Mouse (Mus musculus) liver, embryonic 11.5 days (tissue): Measurements from ENCODE around the gene 2810408A11Rik. TPM values are rescaled to one million over a fixed set of nuclear protein-coding genes. Genes with fewer than 3 reads are reported as not detected.
A peak's percentile ranks its signal among the peaks of the same experiment; 100 is the strongest.

Experiments
- ATAC-seq: fragments of 200-750 bp; cut with Nextera tagmentation; replicated peaks from 2 replicates; pipeline ENCODE4 v1.8.0; 2017; ENCODE audit warnings: moderate number of reproducible peaks, mild to moderate bottlenecking, moderate TSS enrichment, moderate library complexity; ENCODE audit not compliant: low FRiP score
- DNase-seq: peaks from one replicate; pipeline ENCODE4 v3.0.0-alpha.2; 2017; ENCODE audit warnings: low spot score
- H3K27ac ChIP-seq: fragments of 300-500 bp; sonication (generic); 2 replicates; pipeline ENCODE4 v1.5.1; 2014; ENCODE audit warnings: mild to moderate bottlenecking, low read depth, low read length, control low read depth
- H3K27me3 ChIP-seq: fragments of 300-500 bp; sonication (generic); replicated peaks from 2 replicates; pipeline ENCODE4 v1.6.1; 2014; ENCODE audit warnings: low read length, mixed read lengths; ENCODE audit not compliant: control insufficient read depth, insufficient read depth
- H3K36me3 ChIP-seq: fragments of 300-500 bp; sonication (generic); 2 replicates; pipeline ENCODE4 v1.6.1; 2014; ENCODE audit warnings: mild to moderate bottlenecking, low read length, moderate library complexity, mixed read lengths; ENCODE audit not compliant: control insufficient read depth, insufficient read depth
- H3K4me1 ChIP-seq: fragments of 300-500 bp; sonication (generic); replicated peaks from 2 replicates; pipeline ENCODE4 v1.6.1; 2014; ENCODE audit warnings: low read length, mixed read lengths; ENCODE audit not compliant: control insufficient read depth, insufficient read depth
- H3K4me2 ChIP-seq: fragments of 300-500 bp; sonication (generic); 2 replicates; pipeline ENCODE4 v1.6.1; 2014; ENCODE audit warnings: mild to moderate bottlenecking, control low read depth, moderate library complexity
- H3K4me3 ChIP-seq: fragments of 300-500 bp; sonication (generic); 2 replicates; pipeline ENCODE4 v1.5.1; 2014; ENCODE audit warnings: low read depth, low read length, control low read depth
- H3K9ac ChIP-seq: fragments of 300-500 bp; sonication (generic); 2 replicates; pipeline ENCODE4 v1.6.1; 2014; ENCODE audit warnings: low read depth, low read length, control low read depth
- H3K9me3 ChIP-seq: fragments of 300-500 bp; sonication (generic); 2 replicates; pipeline ENCODE4 v1.6.1; 2016; ENCODE audit warnings: low read length, inconsistent platforms, mixed read lengths; ENCODE audit not compliant: control insufficient read depth
- WGBS: fragments of 180-500 bp; shearing (Covaris S2); extraction: QIAGEN DNeasy Blood & Tissue Kit; methylation state at CpG from one replicate; pipeline ENCODE4 v1.1.7; 2014; 5-methylcytosine and 5-hydroxymethylcytosine counted together
- polyA plus RNA-seq: library from polyadenylated mRNA; unstranded; fragments of >200 nt; fragmentation: Nextera tagmentation; extraction: Ambion mirVana; gene quantifications from 2 replicates; pipeline ENCODE4 v1.2.1, GENCODE M21; 2014

The 2810408A11Rik gene
- polyA plus RNA-seq, 1 experiment from 2014 or later, result 3.2 TPM

- Histone ChIP-seq H3K36me3 (peaks cover 13% of the 10 kb centered on the region), H3K4me2 (peak overlapping the region; percentile 68), H3K9ac (peak overlapping the region; percentile 85; the same call in 1 of the 2 replicates), H3K4me1 (peaks cover 25% of the 10 kb centered on the region), H3K27me3 (no peaks in the 10 kb centered on the region), H3K27ac (peak overlapping the region; percentile 99), H3K4me3 (peak overlapping the region; percentile 92), H3K9me3 (no peaks in the 10 kb centered on the region)
- no peak for ATAC-seq
- 67% methylated on average over 3 of the region's 3 CpGs for WGBS
- DNase-seq, result no peak
These were observed 22.0 kb upstream of the 2810408A11Rik start for GRCm38 (mm10) chr11:69922796-69923195.

- peak overlapping the region; percentile 85 for H3K9ac ChIP-seq
These were observed 21.4 kb upstream of the 2810408A11Rik start for GRCm38 (mm10) chr11:69922012-69922756.

GRCm38 (mm10) chr11:69921114-69922011, 20.6 kb upstream of the 2810408A11Rik start, which contains the start of gene Eif5a:
Gene Eif5a (minus strand): TSS chr11:69921958.
- H3K9ac ChIP-seq, result peak within 1 kb of the TSS; percentile 100
- peak; percentile 100 for DNase-seq
- peak within 1 kb of the TSS; percentile 99 for H3K27ac ChIP-seq
- WGBS, result under 1% methylated on average over 78 of the region's 78 CpGs
- no peaks in the 10 kb centered on the region for H3K9me3 ChIP-seq
- H3K36me3 ChIP-seq, result peaks cover 27% of the 10 kb centered on the region
- ATAC-seq, result peak; percentile 90
- peaks cover 35% of the 10 kb centered on the region for H3K4me1 ChIP-seq
- H3K4me2 ChIP-seq, result peak within 1 kb of the TSS; percentile 96
- H3K27me3 ChIP-seq, result no peaks in the 10 kb centered on the region
- H3K4me3 ChIP-seq, result peak within 1 kb of the TSS; percentile 92

More at GRCm38 (mm10) chr11:69922012-69922756, 21.4 kb upstream of the 2810408A11Rik start:
- H3K27ac ChIP-seq, result peak overlapping the region; percentile 99
- H3K4me3 ChIP-seq, result peak overlapping the region; percentile 92
- 5% methylated on average over 12 of the region's 12 CpGs for WGBS
- DNase-seq (no peak), ATAC-seq (no peak)
- H3K36me3 ChIP-seq, result peaks cover 20% of the 10 kb centered on the region
- H3K4me2 ChIP-seq, result peak overlapping the region; percentile 68
- no peaks in the 10 kb centered on the region for H3K9me3 ChIP-seq
- H3K27me3 ChIP-seq, result no peaks in the 10 kb centered on the region
- H3K4me1 ChIP-seq, result peaks cover 31% of the 10 kb centered on the region

- H3K27ac ChIP-seq, result peak overlapping the region; percentile 98
- peaks cover 36% of the 10 kb centered on the region for H3K36me3 ChIP-seq
- peak; percentile 72 for DNase-seq
- H3K9me3 ChIP-seq, result no peaks in the 10 kb centered on the region
- peak overlapping the region; percentile 92 for H3K4me3 ChIP-seq
- peak; percentile 1 for ATAC-seq
- peak overlapping the region; percentile 100 for H3K9ac ChIP-seq
- H3K4me2 ChIP-seq, result peak overlapping the region; percentile 96
- no peaks in the 10 kb centered on the region for H3K27me3 ChIP-seq
- H3K4me1 ChIP-seq, result peaks cover 43% of the 10 kb centered on the region
- 1% methylated on average over 63 of the region's 65 CpGs for WGBS
These were observed 19.7 kb upstream of the 2810408A11Rik start for GRCm38 (mm10) chr11:69920266-69921031.

GRCm38 (mm10) chr11:69919661-69920265, 19.0 kb upstream of the 2810408A11Rik start:
- no peaks in the 10 kb centered on the region for H3K27me3 ChIP-seq
- peaks cover 50% of the 10 kb centered on the region for H3K4me1 ChIP-seq
- DNase-seq, result peak; percentile 79
- no peaks in the 10 kb centered on the region for H3K9me3 ChIP-seq
- peaks cover 40% of the 10 kb centered on the region for H3K36me3 ChIP-seq
- peak overlapping the region; percentile 92 for H3K4me3 ChIP-seq
- H3K9ac ChIP-seq, result peak overlapping the region; percentile 100
- H3K4me2 ChIP-seq, result peak overlapping the region; percentile 96
- ATAC-seq, result peak; percentile 39
- peak overlapping the region; percentile 98 for H3K27ac ChIP-seq
- WGBS, result under 1% methylated on average over 17 of the region's 17 CpGs

- peaks cover 40% of the 10 kb centered on the region for H3K36me3 ChIP-seq
- H3K27me3 ChIP-seq, result no peaks in the 10 kb centered on the region
- WGBS, result 65% methylated on average over 9 of the region's 9 CpGs
- peak overlapping the region; percentile 96 for H3K4me2 ChIP-seq
- no peak for ATAC-seq
- H3K27ac ChIP-seq, result peak overlapping the region; percentile 98
- H3K4me3 ChIP-seq, result peak overlapping the region; percentile 92
- H3K9ac ChIP-seq, result peak overlapping the region; percentile 100
- no peaks in the 10 kb centered on the region for H3K9me3 ChIP-seq
- H3K4me1 ChIP-seq, result peaks cover 51% of the 10 kb centered on the region
- DNase-seq, result no peak
These were observed 18.3 kb upstream of the 2810408A11Rik start for GRCm38 (mm10) chr11:69919053-69919452.

GRCm38 (mm10) chr11:69918118-69918517, 17.3 kb upstream of the 2810408A11Rik start:
- Histone ChIP-seq H3K9ac (no peak overlapping the region), H3K4me3 (peak overlapping the region; percentile 92; the same call in 1 of the 2 replicates), H3K36me3 (peaks cover 40% of the 10 kb centered on the region), H3K4me2 (peak overlapping the region; percentile 96), H3K9me3 (no peaks in the 10 kb centered on the region), H3K27ac (peak overlapping the region; percentile 42; the same call in 1 of the 2 replicates), H3K27me3 (no peaks in the 10 kb centered on the region), H3K4me1 (peaks cover 51% of the 10 kb centered on the region)
- WGBS, result 75% methylated on average over 5 of the region's 5 CpGs
- ATAC-seq, result no peak
- no peak for DNase-seq
